Mouse (Mus musculus): ENCODE measurements around the gene Ankmy2. TPM values are rescaled to one million over a fixed set of nuclear protein-coding genes. Genes with fewer than 3 reads are reported as not detected.

Ankmy2 gene
- polyA plus RNA-seq, 1 experiment from 2014 or later = 34.9 TPM

- 91% methylated on average over 5 of the region's 5 CpGs for whole genome bisulfite sequencing
- Histone ChIP-seq H3K27ac (no peak overlapping the region), H3K27me3 (no peaks in the 10 kb centered on the region), H3K9ac (no peak overlapping the region), H3K4me3 (no peak overlapping the region), H3K4me1 (no peaks in the 10 kb centered on the region), H3K9me3 (no peaks in the 10 kb centered on the region), H3K36me3 (peaks cover 23% of the 10 kb centered on the region), H3K4me2 (replicated peaks) (no peak overlapping the region)
- ATAC-seq (ENCODE audit: insufficient number of reproducible peaks, insufficient read depth, low FRiP score, low TSS enrichment) = no peak
Observed at GRCm38 (mm10) chr12:36134111-36134510, 22.8 kb upstream of the Ankmy2 start.

GRCm38 (mm10) chr12:36135409-36135808, 21.5 kb upstream of the Ankmy2 start:
- no peaks in the 10 kb centered on the region for H3K4me1 ChIP-seq
- H3K36me3 ChIP-seq = peaks cover 25% of the 10 kb centered on the region
- no peaks in the 10 kb centered on the region for H3K27me3 ChIP-seq
- H3K9me3 ChIP-seq = no peaks in the 10 kb centered on the region
- H3K4me3 ChIP-seq = no peak overlapping the region
- no peak overlapping the region for H3K27ac ChIP-seq
- no peak for ATAC-seq (ENCODE audit: insufficient number of reproducible peaks, insufficient read depth, low FRiP score, low TSS enrichment)
- no peak overlapping the region for H3K4me2 ChIP-seq (replicated peaks)
- WGBS = 94% methylated on average over 3 of the region's 3 CpGs
- no peak overlapping the region for H3K9ac ChIP-seq

GRCm38 (mm10) chr12:36136285-36136684, 20.6 kb upstream of the Ankmy2 start:
- Histone ChIP-seq H3K4me1 (no peaks in the 10 kb centered on the region), H3K36me3 (peaks cover 29% of the 10 kb centered on the region), H3K27ac (no peak overlapping the region), H3K4me2 (replicated peaks) (no peak overlapping the region), H3K27me3 (no peaks in the 10 kb centered on the region), H3K9ac (no peak overlapping the region), H3K9me3 (no peaks in the 10 kb centered on the region), H3K4me3 (no peak overlapping the region)
- WGBS = 92% methylated on average over 8 of the region's 8 CpGs
- ATAC-seq (ENCODE audit: insufficient number of reproducible peaks, insufficient read depth, low FRiP score, low TSS enrichment) = no peak

- no peak overlapping the region for H3K9ac ChIP-seq
- 89% methylated on average over 4 of the region's 4 CpGs for WGBS
- ATAC-seq (ENCODE audit: insufficient number of reproducible peaks, insufficient read depth, low FRiP score, low TSS enrichment) = no peak
- no peak overlapping the region for H3K4me2 ChIP-seq (replicated peaks)
- H3K27ac ChIP-seq = no peak overlapping the region
- H3K4me3 ChIP-seq = no peak overlapping the region
- H3K9me3 ChIP-seq = no peaks in the 10 kb centered on the region
- no peaks in the 10 kb centered on the region for H3K4me1 ChIP-seq
- H3K27me3 ChIP-seq = no peaks in the 10 kb centered on the region
- H3K36me3 ChIP-seq = peaks cover 23% of the 10 kb centered on the region
Observed at GRCm38 (mm10) chr12:36137192-36137591, 19.7 kb upstream of the Ankmy2 start.

- H3K9me3 ChIP-seq = no peaks in the 10 kb centered on the region
- H3K27ac ChIP-seq = no peak overlapping the region
- no peak overlapping the region for H3K9ac ChIP-seq
- H3K4me3 ChIP-seq = no peak overlapping the region
- H3K27me3 ChIP-seq = no peaks in the 10 kb centered on the region
- peaks cover 11% of the 10 kb centered on the region for H3K36me3 ChIP-seq
- no peak overlapping the region for H3K4me2 ChIP-seq (replicated peaks)
- no peaks in the 10 kb centered on the region for H3K4me1 ChIP-seq
- WGBS = 93% methylated on average over 6 of the region's 6 CpGs
- no peak for ATAC-seq (ENCODE audit: insufficient number of reproducible peaks, insufficient read depth, low FRiP score, low TSS enrichment)
Observed at GRCm38 (mm10) chr12:36140401-36140800, 16.5 kb upstream of the Ankmy2 start.

- no peak overlapping the region for H3K9ac ChIP-seq
- H3K4me2 ChIP-seq (replicated peaks) = no peak overlapping the region
- no peaks in the 10 kb centered on the region for H3K9me3 ChIP-seq
- H3K27ac ChIP-seq = no peak overlapping the region
- no peaks in the 10 kb centered on the region for H3K36me3 ChIP-seq
- 96% methylated on average over 3 of the region's 3 CpGs for WGBS
- H3K4me1 ChIP-seq = no peaks in the 10 kb centered on the region
- H3K27me3 ChIP-seq = no peaks in the 10 kb centered on the region
- no peak overlapping the region for H3K4me3 ChIP-seq
- ATAC-seq (ENCODE audit: insufficient number of reproducible peaks, insufficient read depth, low FRiP score, low TSS enrichment) = no peak
Observed at GRCm38 (mm10) chr12:36146230-36147011, 10.5 kb upstream of the Ankmy2 start.

- H3K4me3 ChIP-seq = no peak overlapping the region
- no peaks in the 10 kb centered on the region for H3K9me3 ChIP-seq
- H3K4me2 ChIP-seq (replicated peaks) = no peak overlapping the region
- ATAC-seq (ENCODE audit: insufficient number of reproducible peaks, insufficient read depth, low FRiP score, low TSS enrichment) = no peak
- 90% methylated on average over 2 of the region's 2 CpGs for WGBS
- no peak overlapping the region for H3K9ac ChIP-seq
- no peaks in the 10 kb centered on the region for H3K36me3 ChIP-seq
- no peaks in the 10 kb centered on the region for H3K27me3 ChIP-seq
- H3K4me1 ChIP-seq = peaks cover 15% of the 10 kb centered on the region; the same call in 1 of the 2 replicates
- H3K27ac ChIP-seq = no peak overlapping the region
Observed at GRCm38 (mm10) chr12:36150265-36150664, 6.6 kb upstream of the Ankmy2 start.

- 93% methylated on average over 2 of the region's 2 CpGs for WGBS
- H3K9ac ChIP-seq = no peak overlapping the region
- H3K27me3 ChIP-seq = no peaks in the 10 kb centered on the region
- no peak overlapping the region for H3K4me3 ChIP-seq
- no peak overlapping the region for H3K27ac ChIP-seq
- no peak overlapping the region for H3K4me2 ChIP-seq (replicated peaks)
- ATAC-seq (ENCODE audit: insufficient number of reproducible peaks, insufficient read depth, low FRiP score, low TSS enrichment) = no peak
- peaks cover 16% of the 10 kb centered on the region; the same call in 1 of the 2 replicates for H3K4me1 ChIP-seq
- H3K36me3 ChIP-seq = no peaks in the 10 kb centered on the region
- H3K9me3 ChIP-seq = no peaks in the 10 kb centered on the region
Observed at GRCm38 (mm10) chr12:36150737-36151136, 6.2 kb upstream of the Ankmy2 start.

GRCm38 (mm10) chr12:36155141-36155641, 1.7 kb upstream of the Ankmy2 start:
- no peak for ATAC-seq (ENCODE audit: insufficient number of reproducible peaks, insufficient read depth, low FRiP score, low TSS enrichment)
- no peak overlapping the region for H3K27ac ChIP-seq
- H3K36me3 ChIP-seq = no peaks in the 10 kb centered on the region
- H3K4me1 ChIP-seq = peaks cover 19% of the 10 kb centered on the region; the same call in 1 of the 2 replicates
- WGBS = 12% methylated on average over 8 of the region's 8 CpGs
- H3K9ac ChIP-seq = peak overlapping the region; percentile 84
- no peaks in the 10 kb centered on the region for H3K9me3 ChIP-seq
- H3K27me3 ChIP-seq = no peaks in the 10 kb centered on the region
- H3K4me2 ChIP-seq (replicated peaks) = peak overlapping the region; percentile 77
- peak overlapping the region; percentile 93 for H3K4me3 ChIP-seq

- peak; percentile 69 for ATAC-seq (ENCODE audit: insufficient number of reproducible peaks, insufficient read depth, low FRiP score, low TSS enrichment)
- H3K9ac ChIP-seq = peak overlapping the region; percentile 84
- H3K27ac ChIP-seq = peak overlapping the region; percentile 90
- H3K36me3 ChIP-seq = no peaks in the 10 kb centered on the region
- H3K4me3 ChIP-seq = peak overlapping the region; percentile 93
- peaks cover 19% of the 10 kb centered on the region; the same call in 1 of the 2 replicates for H3K4me1 ChIP-seq
- H3K9me3 ChIP-seq = no peaks in the 10 kb centered on the region
- H3K27me3 ChIP-seq = no peaks in the 10 kb centered on the region
- H3K4me2 ChIP-seq (replicated peaks) = peak overlapping the region; percentile 77
- WGBS = under 1% methylated on average over 33 of the region's 33 CpGs
Observed at GRCm38 (mm10) chr12:36156101-36156636, 745 bp upstream of the Ankmy2 start.

GRCm38 (mm10) chr12:36157304-36157637, 357 bp downstream of the Ankmy2 start:
- Histone ChIP-seq H3K9ac (peak overlapping the region; percentile 84), H3K36me3 (no peaks in the 10 kb centered on the region), H3K4me2 (replicated peaks) (peak overlapping the region; percentile 77), H3K27me3 (no peaks in the 10 kb centered on the region), H3K4me1 (peaks cover 19% of the 10 kb centered on the region; the same call in 1 of the 2 replicates), H3K4me3 (peak overlapping the region; percentile 93), H3K27ac (peak overlapping the region; percentile 90), H3K9me3 (no peaks in the 10 kb centered on the region)
- WGBS = under 1% methylated on average over 14 of the region's 14 CpGs
- ATAC-seq (ENCODE audit: insufficient number of reproducible peaks, insufficient read depth, low FRiP score, low TSS enrichment) = peak; percentile 43
